Mouse (Mus musculus) olfactory bulb, adult 2 months (tissue): Measurements from ENCODE around the gene Pik3ip1.

ENCODE experiments used
- CTCF ChIP-seq: fragments of 200-500 bp; IDR thresholded peaks from 2 replicates; pipeline ENCODE4 v1.5.1; 2012; ENCODE audit warnings: low read depth, mild to moderate bottlenecking, low read length, moderate library complexity; ENCODE audit not compliant: insufficient read depth
- POLR2A ChIP-seq: fragments of 200-500 bp; IDR thresholded peaks from 2 replicates; pipeline ENCODE4 v1.6.1; 2012; ENCODE audit warnings: mild to moderate bottlenecking, low read depth, low read length, moderate library complexity; ENCODE audit not compliant: insufficient read depth

DNA sequence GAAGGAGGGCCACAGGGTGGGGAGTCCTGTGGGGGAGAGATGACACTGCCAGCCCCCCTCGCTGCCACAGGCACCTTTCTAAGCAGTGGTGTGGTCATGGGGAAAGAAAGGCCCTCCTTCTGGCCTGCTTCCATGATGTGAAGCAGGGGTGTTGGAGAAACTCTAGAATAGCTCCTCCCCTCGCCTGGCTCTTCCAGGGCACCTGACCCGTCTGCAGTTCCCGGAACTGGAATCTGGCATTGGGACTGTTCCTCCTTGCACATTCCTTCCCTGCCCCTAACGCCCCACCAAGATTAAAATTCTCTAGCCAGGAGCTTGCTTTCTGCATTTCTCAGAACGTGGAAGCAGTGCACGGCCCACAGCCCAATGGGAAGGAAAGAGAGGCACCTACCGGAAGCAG lies 62.3 kb downstream of the Pik3ip1 start:
- TF ChIP-seq CTCF (no peak), POLR2A (no peak)
